Mouse (Mus musculus) spleen, adult 2 months (tissue): ENCODE results near the gene Nrm. TPM values are rescaled to one million over a fixed set of nuclear protein-coding genes. Genes with fewer than 3 reads are reported as not detected.

Experiments used
- DNase-seq, 2 experiments: peaks; one replicate each; pipeline versions ENCODE4 v3.0.0 to v3.0.0-alpha.2; 2012 to 2021; ENCODE audit warnings: low spot score in 2 of 2, low read depth in 1 of 2
- H3K27ac ChIP-seq: fragments of 200-500 bp; 2 replicates; pipeline ENCODE4 v1.5.1; 2012; ENCODE audit warnings: low read length, inconsistent platforms; ENCODE audit not compliant: insufficient read depth
- H3K27me3 ChIP-seq: fragments of 200-500 bp; 2 replicates; pipeline ENCODE4 v1.6.1; 2012; ENCODE audit warnings: mild to moderate bottlenecking, moderate library complexity, low read length, inconsistent platforms; ENCODE audit not compliant: control insufficient read depth, insufficient read depth
- H3K36me3 ChIP-seq: fragments of 200-500 bp; 2 replicates; pipeline ENCODE4 v1.6.1; 2012; ENCODE audit warnings: mild to moderate bottlenecking, low read length, inconsistent platforms; ENCODE audit not compliant: control insufficient read depth, insufficient read depth
- H3K4me1 ChIP-seq: fragments of 200-500 bp; 2 replicates; pipeline ENCODE4 v1.6.1; 2011; ENCODE audit warnings: inconsistent platforms; ENCODE audit not compliant: control insufficient read depth, insufficient read depth, insufficient read length
- H3K4me3 ChIP-seq: fragments of 200-500 bp; 2 replicates; pipeline ENCODE4 v1.5.1; 2011; ENCODE audit warnings: mild to moderate bottlenecking, inconsistent platforms; ENCODE audit not compliant: insufficient read depth, insufficient read length; ENCODE audit errors: extremely low read depth
- CTCF ChIP-seq: fragments of 200-500 bp; IDR thresholded peaks from 2 replicates; pipeline ENCODE4 v1.5.1; 2011; ENCODE audit warnings: mild to moderate bottlenecking, inconsistent platforms; ENCODE audit not compliant: insufficient read depth, insufficient read length, insufficient replicate concordance; ENCODE audit errors: extremely low read depth
- POLR2A ChIP-seq: fragments of 200-500 bp; IDR thresholded peaks from 2 replicates; pipeline ENCODE4 v1.6.1; 2011; ENCODE audit warnings: low read depth, low read length, inconsistent platforms
- WGBS: fragments of 180-500 bp; shearing (Covaris S2); methylation state at CpG from one replicate; pipeline ENCODE4 v1.1.7; 2018; 5-methylcytosine and 5-hydroxymethylcytosine counted together
- polyA plus RNA-seq: library from polyadenylated mRNA; depleted of rRNA; stranded (reverse); fragments of >200 nt; gene quantifications from 2 replicates; pipeline ENCODE4 v1.2.3, GENCODE M21; 2012

Nrm gene
- polyA plus RNA-seq, 1 experiment: 58.5 TPM

DNA sequence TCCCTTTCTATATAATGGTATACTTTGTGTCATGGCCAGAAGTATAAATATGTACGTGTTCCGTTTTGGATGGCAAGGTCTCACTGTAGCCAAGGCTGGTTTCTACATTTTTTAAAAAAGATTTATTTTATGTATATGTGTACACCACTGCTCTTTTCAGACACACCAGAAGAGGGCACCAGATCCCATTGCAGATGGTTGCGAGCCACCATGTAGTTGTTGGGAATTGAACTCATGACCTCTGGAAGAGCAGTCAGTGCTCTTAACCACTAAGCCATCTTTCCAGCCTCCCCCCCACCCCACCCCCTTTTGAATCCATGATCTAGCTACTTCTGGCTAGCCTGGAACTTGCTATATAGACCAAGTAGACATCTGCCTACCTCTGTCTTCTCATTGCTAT lies 17.6 kb upstream of the Nrm start:
- TF ChIP-seq POLR2A: no peak
- TF ChIP-seq CTCF: peak; percentile 8; the same call in 1 of the 2 replicates
- Histone ChIP-seq H3K27me3 (no peaks in the 10 kb centered on the region), H3K27ac (no peak overlapping the region), H3K4me3 (no peak overlapping the region), H3K36me3 (peaks cover 21% of the 10 kb centered on the region), H3K4me1 (no peaks in the 10 kb centered on the region)
- no peak for DNase-seq
- WGBS: 95% methylated on average over 3 of the region's 3 CpGs

DNA sequence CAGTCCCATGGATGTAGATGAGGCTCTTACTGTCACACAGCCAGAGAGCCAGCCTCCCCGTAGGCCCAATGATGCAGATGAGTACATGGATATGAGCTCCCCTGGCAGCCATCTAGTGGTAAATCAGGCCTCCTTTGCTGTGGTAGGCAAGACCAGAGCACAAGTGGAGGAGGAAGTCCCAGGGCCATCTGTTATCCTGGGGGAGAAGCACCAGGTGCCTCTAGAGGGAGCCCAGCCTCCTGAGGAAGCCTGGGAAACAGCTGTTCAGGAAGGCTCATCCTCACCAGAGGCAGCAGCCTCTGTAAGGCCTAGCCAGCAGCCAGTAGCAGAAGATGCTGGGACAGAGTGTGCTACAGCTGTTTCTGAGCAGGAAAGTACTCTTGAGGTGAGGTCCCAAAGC lies 13.0 kb upstream of the Nrm start:
- no peaks in the 10 kb centered on the region for H3K4me1 ChIP-seq
- no peak overlapping the region for H3K4me3 ChIP-seq
- no peak for DNase-seq
- WGBS: 39% methylated on average over 1 of the region's 1 CpGs
- no peak overlapping the region for H3K27ac ChIP-seq
- peaks cover 35% of the 10 kb centered on the region for H3K36me3 ChIP-seq
- no peaks in the 10 kb centered on the region for H3K27me3 ChIP-seq
- no peak for TF ChIP-seq CTCF
- no peak for TF ChIP-seq POLR2A

DNA sequence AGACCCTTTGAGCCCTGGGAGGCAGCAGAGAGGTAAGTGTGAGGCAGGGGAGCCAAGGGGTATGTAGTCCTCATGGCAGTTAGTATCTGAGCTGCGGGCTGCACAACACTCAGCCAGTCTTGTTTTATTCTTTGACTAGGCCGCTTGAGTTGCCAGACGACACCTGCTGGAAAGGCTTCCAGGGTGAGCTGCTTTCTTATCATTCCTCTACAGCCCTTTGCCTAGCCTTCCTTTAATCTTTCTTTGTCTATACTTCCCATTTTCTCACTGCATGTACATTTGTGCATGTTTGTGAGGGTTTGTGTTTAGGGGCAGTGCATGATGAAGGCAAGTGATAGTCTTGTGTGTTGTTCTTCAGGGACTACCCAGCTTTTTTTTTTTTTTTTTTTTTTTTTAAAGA lies 10.1 kb upstream of the Nrm start:
- H3K4me3 ChIP-seq: no peak overlapping the region
- TF ChIP-seq CTCF (no peak), POLR2A (no peak)
- 75% methylated on average over 3 of the region's 3 CpGs for WGBS
- no peak overlapping the region for H3K27ac ChIP-seq
- H3K27me3 ChIP-seq: no peaks in the 10 kb centered on the region
- no peaks in the 10 kb centered on the region for H3K4me1 ChIP-seq
- peaks cover 28% of the 10 kb centered on the region for H3K36me3 ChIP-seq
- DNase-seq: no peak

DNA sequence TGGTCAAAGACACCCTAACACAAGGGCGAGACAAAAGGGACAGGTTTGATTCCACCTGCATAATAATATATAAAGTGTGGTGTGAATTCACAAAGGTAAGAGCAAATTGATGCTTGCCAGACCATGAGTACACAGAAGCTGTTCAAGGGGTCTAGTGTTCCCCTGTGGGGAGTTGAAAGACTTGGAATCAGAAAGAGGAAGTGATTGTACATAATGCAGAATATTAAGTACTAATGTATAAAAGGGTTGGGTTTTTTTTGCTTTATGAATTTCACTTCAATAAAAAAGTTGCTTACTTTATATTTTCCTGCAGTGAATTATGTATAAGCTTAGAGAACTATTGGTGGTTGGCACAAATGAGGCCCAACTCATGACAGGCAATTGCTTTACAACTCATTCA lies 1.7 kb upstream of the Nrm start:
- WGBS: 85% methylated on average over 1 of the region's 1 CpGs
- Histone ChIP-seq H3K4me3 (no peak overlapping the region), H3K36me3 (0 out of 2 replicates have a peak, but pooled peaks cover 4% of the 10 kb centered on the region), H3K27me3 (no peaks in the 10 kb centered on the region), H3K4me1 (peaks cover 3% of the 10 kb centered on the region; the same call in 1 of the 2 replicates), H3K27ac (no peak overlapping the region)
- no peak for DNase-seq
- no peak for TF ChIP-seq CTCF

DNA sequence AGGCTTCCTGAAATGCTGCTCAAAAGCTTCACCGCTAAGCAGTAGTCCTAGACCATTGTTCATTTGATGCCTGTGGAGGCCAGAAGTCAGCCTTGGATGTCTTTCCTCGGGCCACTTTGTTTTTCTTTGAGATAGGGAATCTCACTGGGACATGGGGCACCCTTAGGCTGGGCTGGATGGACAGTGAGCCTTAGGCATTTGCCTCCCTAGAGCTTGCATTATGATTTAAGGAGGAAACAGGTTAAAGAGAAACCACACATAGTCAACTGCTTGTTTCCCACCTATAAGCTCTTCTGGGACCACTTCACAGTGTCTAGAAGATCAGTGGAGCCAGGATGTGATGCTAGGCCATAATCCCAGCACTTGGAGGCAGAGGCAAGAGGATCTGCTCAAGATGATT lies 1.3 kb upstream of the Nrm start:
- no peak overlapping the region for H3K27ac ChIP-seq
- DNase-seq: no peak
- H3K4me1 ChIP-seq: peaks cover 3% of the 10 kb centered on the region; the same call in 1 of the 2 replicates
- H3K4me3 ChIP-seq: no peak overlapping the region
- H3K36me3 ChIP-seq: 0 out of 2 replicates have a peak, but pooled peaks cover 4% of the 10 kb centered on the region
- WGBS: 83% methylated on average over 2 of the region's 2 CpGs
- no peaks in the 10 kb centered on the region for H3K27me3 ChIP-seq
- TF ChIP-seq POLR2A (no peak), CTCF (no peak)

DNA sequence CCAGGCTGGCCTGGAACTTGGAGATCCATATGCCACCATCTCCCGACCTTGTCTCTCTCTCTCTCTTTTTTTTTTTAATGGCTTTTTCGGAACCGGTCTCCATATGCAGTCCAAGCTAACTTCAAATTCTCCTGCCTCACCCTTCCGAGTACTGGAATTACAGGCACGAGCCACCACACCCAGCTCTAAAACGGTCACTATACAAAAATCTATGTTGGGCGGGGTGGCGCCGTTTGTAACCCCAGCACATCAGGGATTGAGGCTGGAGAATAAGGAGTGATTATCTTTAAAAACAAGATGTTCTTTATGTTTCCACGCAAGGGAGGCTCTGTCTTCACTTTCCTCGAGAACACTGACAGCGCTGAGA lies 304 bp upstream of the Nrm start:
- H3K27ac ChIP-seq: no peak overlapping the region
- H3K4me3 ChIP-seq: peak overlapping the region; percentile 78; the same call in 1 of the 2 replicates
- no peaks in the 10 kb centered on the region for H3K27me3 ChIP-seq
- no peak for DNase-seq
- peaks cover 3% of the 10 kb centered on the region; the same call in 1 of the 2 replicates for H3K4me1 ChIP-seq
- WGBS: 11% methylated on average over 12 of the region's 12 CpGs
- 0 out of 2 replicates have a peak, but pooled peaks cover 4% of the 10 kb centered on the region for H3K36me3 ChIP-seq
- TF ChIP-seq CTCF (no peak), POLR2A (no peak)

DNA sequence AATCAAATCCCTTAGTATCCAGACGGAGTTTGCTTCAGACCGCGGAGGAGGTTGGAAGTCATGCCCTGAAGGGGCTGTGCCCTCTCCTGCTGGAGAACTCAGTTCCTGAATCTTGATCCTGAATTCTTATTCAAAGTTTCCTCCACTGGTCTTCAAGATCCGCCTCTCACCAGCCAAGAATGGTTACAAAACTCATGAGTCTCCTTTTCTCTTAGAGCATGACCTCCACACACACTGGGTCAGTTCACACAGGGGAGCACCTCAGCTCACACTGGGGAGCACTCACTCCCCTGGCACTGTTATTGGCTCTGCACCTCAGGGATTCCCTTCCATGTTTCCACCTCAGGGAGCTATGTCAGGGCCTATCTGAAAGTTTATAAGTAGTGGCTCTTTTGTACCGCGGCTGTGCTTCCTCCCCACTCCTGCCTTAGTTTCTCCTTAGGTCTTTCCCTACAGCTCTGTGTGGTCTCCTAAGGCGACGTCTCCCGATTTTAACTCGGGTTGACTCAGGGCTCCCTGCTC lies 3.8 kb downstream of the Nrm start:
- no peaks in the 10 kb centered on the region for H3K36me3 ChIP-seq
- TF ChIP-seq CTCF: no peak
- no peak overlapping the region for H3K4me3 ChIP-seq
- no peak for DNase-seq
- no peaks in the 10 kb centered on the region for H3K27me3 ChIP-seq
- peaks cover 3% of the 10 kb centered on the region; the same call in 1 of the 2 replicates for H3K4me1 ChIP-seq
- 0 out of 2 replicates have a peak overlapping the region, but pooled peaks have one; percentile 99 for H3K27ac ChIP-seq
- 51% methylated on average over 10 of the region's 10 CpGs for WGBS
